Mouse (Mus musculus) stomach, embryonic 15.5 days (tissue): ENCODE measurements around the gene Mindy1. TPM values are rescaled to one million over a fixed set of nuclear protein-coding genes. Genes with fewer than 3 reads are reported as not detected.

Experiments used
- ATAC-seq: fragments of 200-750 bp; cut with Nextera tagmentation; 2 replicates; pipeline ENCODE4 v1.8.0; 2017; ENCODE audit warnings: low read depth, moderate number of reproducible peaks, moderate TSS enrichment; ENCODE audit not compliant: insufficient read depth, low FRiP score
- H3K27ac ChIP-seq: fragments of 300-500 bp; sonication (generic); 2 replicates; pipeline ENCODE4 v1.5.1; 2015; ENCODE audit warnings: mild to moderate bottlenecking, inconsistent platforms
- H3K27me3 ChIP-seq: fragments of 300-500 bp; sonication (generic); replicated peaks from 2 replicates; pipeline ENCODE4 v1.6.1; 2015; ENCODE audit warnings: inconsistent platforms
- H3K36me3 ChIP-seq: fragments of 300-500 bp; sonication (generic); 2 replicates; pipeline ENCODE4 v1.6.1; 2015; ENCODE audit warnings: inconsistent platforms
- H3K4me1 ChIP-seq: fragments of 300-500 bp; sonication (generic); 2 replicates; pipeline ENCODE4 v1.6.1; 2015; ENCODE audit warnings: inconsistent platforms
- H3K4me2 ChIP-seq: fragments of 300-500 bp; sonication (generic); 2 replicates; pipeline ENCODE4 v1.6.1; 2015; ENCODE audit warnings: mild to moderate bottlenecking, inconsistent platforms
- H3K4me3 ChIP-seq: fragments of 300-500 bp; sonication (generic); replicated peaks from 2 replicates; pipeline ENCODE4 v1.5.1; 2015; ENCODE audit warnings: inconsistent platforms
- H3K9ac ChIP-seq: fragments of 300-500 bp; sonication (generic); 2 replicates; pipeline ENCODE4 v1.6.1; 2015; ENCODE audit warnings: inconsistent platforms
- H3K9me3 ChIP-seq: fragments of 300-500 bp; sonication (generic); 2 replicates; pipeline ENCODE4 v1.6.1; 2016; ENCODE audit warnings: inconsistent platforms
- WGBS: fragments of 180-500 bp; shearing (Covaris S2); methylation state at CpG from one replicate; pipeline ENCODE4 v1.1.7; 2015; 5-methylcytosine and 5-hydroxymethylcytosine counted together
- polyA plus RNA-seq: library from polyadenylated mRNA; unstranded; fragments of >200 nt; fragmentation: Nextera tagmentation; extraction: Ambion mirVana; gene quantifications from 2 replicates; pipeline ENCODE4 v1.2.1, GENCODE M21; 2015

Gene Mindy1
- polyA plus RNA-seq, 1 experiment from 2014 or later, result 45.8 TPM

- peak overlapping the region; percentile 79 for H3K4me2 ChIP-seq
- H3K27ac ChIP-seq, result peak overlapping the region; percentile 97; the same call in 1 of the 2 replicates
- H3K4me1 ChIP-seq, result peaks cover 18% of the 10 kb centered on the region
- 81% methylated on average over 12 of the region's 12 CpGs for WGBS
- H3K4me3 ChIP-seq, result peak overlapping the region; percentile 72
- ATAC-seq, result no peak
- peaks cover 13% of the 10 kb centered on the region for H3K36me3 ChIP-seq
- no peaks in the 10 kb centered on the region for H3K9me3 ChIP-seq
- H3K27me3 ChIP-seq, result no peaks in the 10 kb centered on the region
- H3K9ac ChIP-seq, result no peak overlapping the region
Measured at GRCm38 (mm10) chr3:95284501-95285281, 3.5 kb downstream of the Mindy1 start.

DNA sequence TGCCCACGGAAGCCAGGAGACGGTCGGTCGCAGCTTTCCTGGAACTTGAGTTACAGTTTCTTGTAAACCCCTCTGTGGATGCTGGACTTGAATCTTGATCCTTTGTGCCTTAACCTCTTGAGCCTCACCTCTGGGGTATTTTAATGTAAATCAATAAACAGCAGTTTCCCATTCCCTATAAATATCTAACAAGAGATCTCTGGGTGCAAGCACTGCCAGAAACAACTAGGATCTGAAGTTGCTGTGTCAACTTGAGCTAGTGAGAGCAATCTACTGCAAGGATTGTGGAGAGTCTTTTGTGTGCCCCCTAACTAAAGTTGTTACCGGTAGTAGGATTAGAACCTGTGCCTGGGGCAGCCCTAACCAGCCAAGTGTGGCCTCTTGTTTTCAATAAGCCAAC is 4.2 kb downstream of the Mindy1 start:
- Histone ChIP-seq H3K9me3 (no peaks in the 10 kb centered on the region), H3K27ac (peak overlapping the region; percentile 45; the same call in 1 of the 2 replicates), H3K4me3 (no peak overlapping the region), H3K4me2 (no peak overlapping the region), H3K4me1 (peaks cover 15% of the 10 kb centered on the region), H3K36me3 (peaks cover 13% of the 10 kb centered on the region), H3K27me3 (no peaks in the 10 kb centered on the region), H3K9ac (no peak overlapping the region)
- ATAC-seq, result no peak
- 92% methylated on average over 5 of the region's 5 CpGs for WGBS

DNA sequence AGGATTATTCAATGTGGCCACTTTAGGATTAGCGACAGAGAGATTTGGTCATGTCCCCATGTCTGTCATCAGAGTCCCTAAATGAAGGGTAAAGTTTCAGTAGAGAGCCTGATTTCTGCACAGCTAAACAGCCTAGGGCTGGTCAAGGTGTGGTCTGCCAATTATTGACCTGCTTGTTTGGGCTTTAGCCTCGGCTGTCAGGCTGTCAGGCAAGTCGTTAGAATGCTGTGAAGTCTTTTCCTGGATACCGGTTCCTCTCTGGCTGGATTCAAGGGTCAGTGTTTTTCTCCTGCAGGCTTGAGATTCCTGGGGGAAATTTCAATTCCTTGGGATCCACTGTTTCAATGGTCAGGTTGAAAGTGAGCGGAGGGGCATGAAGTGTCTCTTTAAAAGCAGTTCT is 4.9 kb downstream of the Mindy1 start:
- no peak overlapping the region for H3K9ac ChIP-seq
- no peak for ATAC-seq

GRCm38 (mm10) chr3:95286510-95286909 is 5.4 kb downstream of the Mindy1 start:
- no peaks in the 10 kb centered on the region for H3K9me3 ChIP-seq
- H3K27ac ChIP-seq, result no peak overlapping the region
- H3K4me3 ChIP-seq, result no peak overlapping the region
- H3K9ac ChIP-seq, result no peak overlapping the region
- H3K27me3 ChIP-seq, result no peaks in the 10 kb centered on the region
- no peak overlapping the region for H3K4me2 ChIP-seq
- peaks cover 13% of the 10 kb centered on the region; the same call in 1 of the 2 replicates for H3K4me1 ChIP-seq
- 79% methylated on average over 7 of the region's 7 CpGs for WGBS
- H3K36me3 ChIP-seq, result peaks cover 19% of the 10 kb centered on the region
- no peak for ATAC-seq

More for the DNA sequence above, 4.9 kb downstream of the Mindy1 start:
- Histone ChIP-seq H3K4me2 (no peak overlapping the region), H3K27ac (0 out of 2 replicates have a peak overlapping the region, but pooled peaks have one; percentile 45), H3K36me3 (peaks cover 16% of the 10 kb centered on the region), H3K4me1 (peaks cover 13% of the 10 kb centered on the region; the same call in 1 of the 2 replicates), H3K4me3 (no peak overlapping the region), H3K27me3 (no peaks in the 10 kb centered on the region), H3K9me3 (no peaks in the 10 kb centered on the region)
- WGBS, result 64% methylated on average over 5 of the region's 5 CpGs

GRCm38 (mm10) chr3:95287541-95287940 is 6.4 kb downstream of the Mindy1 start:
- peaks cover 20% of the 10 kb centered on the region for H3K36me3 ChIP-seq
- H3K4me3 ChIP-seq, result no peak overlapping the region
- no peak overlapping the region for H3K27ac ChIP-seq
- H3K4me2 ChIP-seq, result no peak overlapping the region
- peaks cover 13% of the 10 kb centered on the region; the same call in 1 of the 2 replicates for H3K4me1 ChIP-seq
- H3K9ac ChIP-seq, result no peak overlapping the region
- H3K9me3 ChIP-seq, result no peaks in the 10 kb centered on the region
- WGBS, result 91% methylated on average over 3 of the region's 3 CpGs
- no peaks in the 10 kb centered on the region for H3K27me3 ChIP-seq
- no peak for ATAC-seq

DNA sequence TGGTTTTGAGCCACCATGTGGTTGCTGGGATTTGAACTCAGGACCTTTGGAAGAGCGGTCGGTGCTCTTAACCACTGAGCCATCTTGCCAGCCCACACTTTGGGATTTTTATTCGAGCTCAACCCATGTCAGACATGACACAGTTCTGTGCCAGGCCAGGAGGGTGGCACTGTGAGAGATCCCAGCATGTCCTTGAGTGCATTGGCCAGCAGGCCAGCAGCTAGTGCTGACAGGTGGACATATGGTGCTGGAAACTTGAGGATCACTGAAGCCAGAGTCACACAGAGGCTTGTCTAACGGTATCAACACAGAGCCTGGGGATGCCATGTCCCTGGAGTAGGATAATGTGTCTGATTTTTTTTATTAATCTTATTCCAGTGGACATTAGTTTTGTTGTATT is 8.3 kb downstream of the Mindy1 start:
- WGBS, result 90% methylated on average over 4 of the region's 4 CpGs
- no peak for ATAC-seq
- Histone ChIP-seq H3K4me2 (no peak overlapping the region), H3K9me3 (no peaks in the 10 kb centered on the region), H3K9ac (no peak overlapping the region), H3K27ac (no peak overlapping the region), H3K4me3 (no peak overlapping the region), H3K27me3 (no peaks in the 10 kb centered on the region), H3K36me3 (peaks cover 31% of the 10 kb centered on the region), H3K4me1 (0 out of 2 replicates have a peak, but pooled peaks cover 8% of the 10 kb centered on the region)

- no peaks in the 10 kb centered on the region for H3K27me3 ChIP-seq
- 0 out of 2 replicates have a peak, but pooled peaks cover 6% of the 10 kb centered on the region for H3K4me1 ChIP-seq
- H3K27ac ChIP-seq, result no peak overlapping the region
- H3K9ac ChIP-seq, result no peak overlapping the region
- H3K4me2 ChIP-seq, result no peak overlapping the region
- no peak overlapping the region for H3K4me3 ChIP-seq
- ATAC-seq, result no peak
- no peaks in the 10 kb centered on the region for H3K9me3 ChIP-seq
- H3K36me3 ChIP-seq, result peaks cover 37% of the 10 kb centered on the region
- WGBS, result 62% methylated on average over 6 of the region's 6 CpGs
Measured at GRCm38 (mm10) chr3:95290156-95290555, 9.0 kb downstream of the Mindy1 start.

DNA sequence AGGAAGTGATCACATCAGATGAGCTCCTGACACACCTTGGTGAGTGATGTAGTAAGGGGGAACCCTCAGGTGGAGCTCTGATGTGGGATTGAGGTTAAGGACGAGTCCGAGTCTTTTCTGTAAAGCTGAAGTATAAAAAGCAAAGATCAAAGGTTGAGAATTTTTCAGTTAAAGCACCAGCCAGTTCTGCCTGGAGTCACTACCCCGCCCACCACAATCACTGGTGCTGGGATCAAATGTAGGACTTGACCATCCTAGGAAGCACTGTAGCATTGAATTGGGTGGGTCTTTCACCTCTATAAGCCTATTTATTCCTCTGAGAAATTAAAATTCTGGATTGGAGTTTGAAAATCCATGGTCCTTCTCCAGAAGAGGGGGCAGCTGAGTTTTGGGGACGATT is 9.9 kb downstream of the Mindy1 start:
- no peak overlapping the region for H3K27ac ChIP-seq
- H3K4me1 ChIP-seq, result peaks cover 7% of the 10 kb centered on the region; the same call in 1 of the 2 replicates
- no peak overlapping the region for H3K4me2 ChIP-seq
- H3K9ac ChIP-seq, result no peak overlapping the region
- H3K27me3 ChIP-seq, result no peaks in the 10 kb centered on the region
- H3K9me3 ChIP-seq, result no peaks in the 10 kb centered on the region
- no peak for ATAC-seq
- WGBS, result 76% methylated on average over 4 of the region's 4 CpGs
- H3K36me3 ChIP-seq, result peaks cover 45% of the 10 kb centered on the region
- no peak overlapping the region for H3K4me3 ChIP-seq

- Histone ChIP-seq H3K9ac (no peak overlapping the region), H3K4me3 (no peak overlapping the region), H3K36me3 (peaks cover 54% of the 10 kb centered on the region), H3K4me1 (peaks cover 12% of the 10 kb centered on the region; the same call in 1 of the 2 replicates), H3K27me3 (no peaks in the 10 kb centered on the region), H3K4me2 (no peak overlapping the region), H3K9me3 (no peaks in the 10 kb centered on the region), H3K27ac (no peak overlapping the region)
- no peak for ATAC-seq
- 90% methylated on average over 2 of the region's 2 CpGs for WGBS
Measured at GRCm38 (mm10) chr3:95292899-95293298, 11.8 kb downstream of the Mindy1 start.

DNA sequence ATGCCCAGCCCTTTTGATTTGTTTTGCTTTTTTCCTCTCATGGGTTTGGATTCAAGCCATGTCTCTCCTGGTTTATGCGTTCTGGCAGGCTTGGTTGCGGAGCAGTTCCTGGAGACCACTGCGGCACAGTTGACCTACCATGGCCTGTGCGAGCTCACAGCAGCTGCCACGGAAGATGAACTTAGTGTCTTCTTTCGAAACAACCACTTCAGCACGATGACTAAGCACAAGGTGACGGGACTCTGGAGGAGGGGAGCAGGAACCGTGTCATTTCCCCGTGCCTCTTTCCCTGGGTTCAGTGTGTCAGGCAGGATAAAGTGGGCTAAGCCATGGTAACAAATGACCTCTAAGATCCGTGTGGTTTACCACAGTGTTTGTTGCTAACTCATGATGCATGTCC is 12.4 kb downstream of the Mindy1 start:
- H3K9ac ChIP-seq, result no peak overlapping the region
- H3K36me3 ChIP-seq, result peaks cover 49% of the 10 kb centered on the region
- 64% methylated on average over 11 of the region's 11 CpGs for WGBS
- ATAC-seq, result no peak
- no peaks in the 10 kb centered on the region for H3K9me3 ChIP-seq
- no peaks in the 10 kb centered on the region for H3K27me3 ChIP-seq
- H3K4me1 ChIP-seq, result peaks cover 12% of the 10 kb centered on the region; the same call in 1 of the 2 replicates
- H3K4me3 ChIP-seq, result no peak overlapping the region
- H3K4me2 ChIP-seq, result no peak overlapping the region
- H3K27ac ChIP-seq, result 0 out of 2 replicates have a peak overlapping the region, but pooled peaks have one; percentile 13

- 87% methylated on average over 7 of the region's 7 CpGs for WGBS
- no peak for ATAC-seq
- Histone ChIP-seq H3K4me2 (no peak overlapping the region), H3K4me1 (peaks cover 12% of the 10 kb centered on the region; the same call in 1 of the 2 replicates), H3K9me3 (no peaks in the 10 kb centered on the region), H3K36me3 (peaks cover 45% of the 10 kb centered on the region), H3K27me3 (no peaks in the 10 kb centered on the region), H3K4me3 (no peak overlapping the region), H3K9ac (no peak overlapping the region), H3K27ac (0 out of 2 replicates have a peak overlapping the region, but pooled peaks have one; percentile 13)
Measured at GRCm38 (mm10) chr3:95294316-95294715, 13.2 kb downstream of the Mindy1 start.

GRCm38 (mm10) chr3:95294718-95295117 is 13.6 kb downstream of the Mindy1 start:
- Histone ChIP-seq H3K9ac (no peak overlapping the region), H3K4me3 (no peak overlapping the region), H3K4me1 (peaks cover 12% of the 10 kb centered on the region; the same call in 1 of the 2 replicates), H3K36me3 (peaks cover 45% of the 10 kb centered on the region), H3K27me3 (no peaks in the 10 kb centered on the region), H3K4me2 (no peak overlapping the region), H3K9me3 (no peaks in the 10 kb centered on the region), H3K27ac (no peak overlapping the region)
- WGBS, result 88% methylated on average over 5 of the region's 5 CpGs
- no peak for ATAC-seq
